Mouse (Mus musculus): ENCODE data around the gene Ms4a6b.
"Not testable (repeated sequence)": the region's sequence is repeated elsewhere in the genome, so short reads cannot be mapped to it uniquely, and the experiment has no call there.

Gene Ms4a6b

GRCm38 (mm10) chr19:11516246-11516645 lies at the start of gene Ms4a6b:
Gene Ms4a6b, plus strand, starts transcription at chr19:11516512.
- DNase-seq (ENCODE audit: low read depth, low spot score): peak; percentile 57

- not testable (repeated sequence) for DNase-seq (ENCODE audit: low read depth, low spot score)
Measured at GRCm38 (mm10) chr19:11468361-11468760, 48.0 kb upstream of the Ms4a6b start.

GRCm38 (mm10) chr19:11469215-11469614 lies 47.1 kb upstream of the Ms4a6b start, which contains the start of gene Ms4a6c:
Gene Ms4a6c, plus strand, starts transcription at chr19:11469366.
- DNase-seq (ENCODE audit: low read depth, low spot score): peak; percentile 34

GRCm38 (mm10) chr19:11479714-11480113 lies 36.6 kb upstream of the Ms4a6b start:
- DNase-seq (ENCODE audit: low read depth, low spot score): peak; percentile 46

- peak; percentile 56 for DNase-seq (ENCODE audit: low read depth, low spot score)
Measured at GRCm38 (mm10) chr19:11482684-11483083, 33.6 kb upstream of the Ms4a6b start.

GRCm38 (mm10) chr19:11483941-11484340 lies 32.4 kb upstream of the Ms4a6b start:
- DNase-seq (ENCODE audit: low read depth, low spot score): peak; percentile 61

- DNase-seq (ENCODE audit: low read depth, low spot score): peak; percentile 81
Measured at GRCm38 (mm10) chr19:11484388-11484787, 31.9 kb upstream of the Ms4a6b start.

- no peak for DNase-seq (ENCODE audit: low read depth, low spot score)
Measured at GRCm38 (mm10) chr19:11485266-11485665, 31.0 kb upstream of the Ms4a6b start.

- DNase-seq (ENCODE audit: low read depth, low spot score): peak; percentile 89
Measured at GRCm38 (mm10) chr19:11485746-11486145, 30.6 kb upstream of the Ms4a6b start, which contains the start of gene Gm8369. Gene Gm8369, plus strand, starts transcription at chr19:11485938.

GRCm38 (mm10) chr19:11486599-11486998 lies 29.7 kb upstream of the Ms4a6b start:
- DNase-seq (ENCODE audit: low read depth, low spot score): peak; percentile 69

GRCm38 (mm10) chr19:11491406-11492189 lies 24.7 kb upstream of the Ms4a6b start:
- DNase-seq (ENCODE audit: low read depth, low spot score): peak; percentile 78

GRCm38 (mm10) chr19:11492671-11493070 lies 23.6 kb upstream of the Ms4a6b start:
- DNase-seq (ENCODE audit: low read depth, low spot score): peak; percentile 36

- peak; percentile 79 for DNase-seq (ENCODE audit: low read depth, low spot score)
Measured at GRCm38 (mm10) chr19:11494519-11494918, 21.8 kb upstream of the Ms4a6b start.

GRCm38 (mm10) chr19:11496361-11496760 lies 20.0 kb upstream of the Ms4a6b start:
- peak; percentile 73 for DNase-seq (ENCODE audit: low read depth, low spot score)

- peak; percentile 65 for DNase-seq (ENCODE audit: low read depth, low spot score)
Measured at GRCm38 (mm10) chr19:11497300-11497699, 19.0 kb upstream of the Ms4a6b start.

GRCm38 (mm10) chr19:11500796-11501195 lies 15.5 kb upstream of the Ms4a6b start:
- DNase-seq (ENCODE audit: low read depth, low spot score): peak; percentile 52

GRCm38 (mm10) chr19:11501326-11501725 lies 15.0 kb upstream of the Ms4a6b start:
- DNase-seq (ENCODE audit: low read depth, low spot score): peak; percentile 63

GRCm38 (mm10) chr19:11504857-11505256 lies 11.5 kb upstream of the Ms4a6b start:
- peak; percentile 55 for DNase-seq (ENCODE audit: low read depth, low spot score)

- peak; percentile 73 for DNase-seq (ENCODE audit: low read depth, low spot score)
Measured at GRCm38 (mm10) chr19:11513458-11513857, 2.9 kb upstream of the Ms4a6b start.

- peak; percentile 90 for DNase-seq (ENCODE audit: low read depth, low spot score)
Measured at GRCm38 (mm10) chr19:11516845-11517244, 533 bp downstream of the Ms4a6b start.

- not testable (repeated sequence) for DNase-seq (ENCODE audit: low read depth, low spot score)
Measured at GRCm38 (mm10) chr19:11517373-11517772, 1.1 kb downstream of the Ms4a6b start.

GRCm38 (mm10) chr19:11518356-11518755 lies 2.0 kb downstream of the Ms4a6b start:
- DNase-seq (ENCODE audit: low read depth, low spot score): peak; percentile 71

GRCm38 (mm10) chr19:11520146-11520545 lies 3.8 kb downstream of the Ms4a6b start:
- peak; percentile 51 for DNase-seq (ENCODE audit: low read depth, low spot score)
